Mouse (Mus musculus): ENCODE results near the gene Prrt1. TPM values are rescaled to one million over a fixed set of nuclear protein-coding genes. Genes with fewer than 3 reads are reported as not detected.

The Prrt1 gene
- polyA plus RNA-seq, 1 experiment from 2014 or later: 0.08 TPM

GRCm38 (mm10) chr17:34604511-34605237 lies 24.7 kb upstream of the Prrt1 start:
- no peak for DNase-seq (ENCODE audit: low spot score)
- Histone ChIP-seq H3K27me3 (ENCODE audit: low read depth, poor library complexity, severe bottlenecking) (no peaks in the 10 kb centered on the region), H3K4me1 (peaks cover 46% of the 10 kb centered on the region), H3K27ac (peak overlapping the region; percentile 95), H3K9me3 (replicated peaks) (no peaks in the 10 kb centered on the region), H3K36me3 (peaks cover 41% of the 10 kb centered on the region), H3K4me3 (peak overlapping the region; percentile 98)
- 14% methylated on average over 24 of the region's 24 CpGs for WGBS

GRCm38 (mm10) chr17:34605609-34606008 lies 23.7 kb upstream of the Prrt1 start:
- Histone ChIP-seq H3K27me3 (ENCODE audit: low read depth, poor library complexity, severe bottlenecking) (no peaks in the 10 kb centered on the region), H3K36me3 (peaks cover 40% of the 10 kb centered on the region), H3K4me1 (peaks cover 46% of the 10 kb centered on the region), H3K27ac (peak overlapping the region; percentile 95), H3K9me3 (replicated peaks) (no peaks in the 10 kb centered on the region), H3K4me3 (peak overlapping the region; percentile 98)
- under 1% methylated on average over 30 of the region's 30 CpGs for WGBS
- peak; percentile 98 for DNase-seq (ENCODE audit: low spot score)

- DNase-seq (ENCODE audit: low spot score): peak; percentile 58
- no peaks in the 10 kb centered on the region for H3K9me3 ChIP-seq (replicated peaks)
- peaks cover 46% of the 10 kb centered on the region for H3K4me1 ChIP-seq
- H3K36me3 ChIP-seq: peaks cover 41% of the 10 kb centered on the region
- WGBS: 20% methylated on average over 31 of the region's 32 CpGs
- peak overlapping the region; percentile 98 for H3K4me3 ChIP-seq
- no peaks in the 10 kb centered on the region for H3K27me3 ChIP-seq (ENCODE audit: low read depth, poor library complexity, severe bottlenecking)
- H3K27ac ChIP-seq: peak overlapping the region; percentile 95
Observed at GRCm38 (mm10) chr17:34606186-34607039, 22.9 kb upstream of the Prrt1 start.

GRCm38 (mm10) chr17:34607997-34608396 lies 21.3 kb upstream of the Prrt1 start:
- WGBS: 86% methylated on average over 7 of the region's 7 CpGs
- no peaks in the 10 kb centered on the region for H3K27me3 ChIP-seq (ENCODE audit: low read depth, poor library complexity, severe bottlenecking)
- peak overlapping the region; percentile 4; the same call in 1 of the 2 replicates for H3K4me3 ChIP-seq
- H3K27ac ChIP-seq: no peak overlapping the region
- peaks cover 33% of the 10 kb centered on the region for H3K4me1 ChIP-seq
- H3K36me3 ChIP-seq: peaks cover 49% of the 10 kb centered on the region
- no peak for DNase-seq (ENCODE audit: low spot score)
- H3K9me3 ChIP-seq (replicated peaks): no peaks in the 10 kb centered on the region

GRCm38 (mm10) chr17:34611050-34611449 lies 18.3 kb upstream of the Prrt1 start:
- no peak for DNase-seq (ENCODE audit: low spot score)
- Histone ChIP-seq H3K27ac (no peak overlapping the region), H3K4me1 (peaks cover 18% of the 10 kb centered on the region), H3K36me3 (peaks cover 79% of the 10 kb centered on the region), H3K9me3 (replicated peaks) (no peaks in the 10 kb centered on the region), H3K27me3 (ENCODE audit: low read depth, poor library complexity, severe bottlenecking) (no peaks in the 10 kb centered on the region), H3K4me3 (no peak overlapping the region)
- 94% methylated on average over 8 of the region's 8 CpGs for WGBS

- no peak for DNase-seq (ENCODE audit: low spot score)
Observed at GRCm38 (mm10) chr17:34613054-34613645, 16.2 kb upstream of the Prrt1 start.

GRCm38 (mm10) chr17:34613830-34614229 lies 15.5 kb upstream of the Prrt1 start:
- Histone ChIP-seq H3K36me3 (peaks cover 79% of the 10 kb centered on the region), H3K4me3 (peak overlapping the region; percentile 21; the same call in 1 of the 2 replicates)

More at GRCm38 (mm10) chr17:34613054-34613645, 16.2 kb upstream of the Prrt1 start:
- Histone ChIP-seq H3K9me3 (replicated peaks) (no peaks in the 10 kb centered on the region), H3K36me3 (peaks cover 86% of the 10 kb centered on the region), H3K4me3 (no peak overlapping the region), H3K27ac (no peak overlapping the region), H3K4me1 (peaks cover 7% of the 10 kb centered on the region; the same call in 1 of the 2 replicates), H3K27me3 (ENCODE audit: low read depth, poor library complexity, severe bottlenecking) (no peaks in the 10 kb centered on the region)
- WGBS: 89% methylated on average over 11 of the region's 11 CpGs

GRCm38 (mm10) chr17:34615871-34616270 lies 13.5 kb upstream of the Prrt1 start, which contains the start of gene Egfl8:
Gene Egfl8, minus strand, starts transcription at chr17:34615971.
- Histone ChIP-seq H3K4me1 (no peaks in the 10 kb centered on the region), H3K27me3 (ENCODE audit: low read depth, poor library complexity, severe bottlenecking) (no peaks in the 10 kb centered on the region), H3K36me3 (peaks cover 72% of the 10 kb centered on the region), H3K9me3 (replicated peaks) (no peaks in the 10 kb centered on the region), H3K27ac (0 out of 2 replicates have a peak within 1 kb of the TSS, but pooled peaks have one; percentile 43), H3K4me3 (no peak within 1 kb of the TSS)
- WGBS: 81% methylated on average over 6 of the region's 6 CpGs
- no peak for DNase-seq (ENCODE audit: low spot score)

More at GRCm38 (mm10) chr17:34613830-34614229, 15.5 kb upstream of the Prrt1 start:
- Histone ChIP-seq H3K27me3 (ENCODE audit: low read depth, poor library complexity, severe bottlenecking) (no peaks in the 10 kb centered on the region), H3K9me3 (replicated peaks) (no peaks in the 10 kb centered on the region), H3K27ac (no peak overlapping the region), H3K4me1 (peaks cover under 1% of the 10 kb centered on the region; the same call in 1 of the 2 replicates)
- 92% methylated on average over 10 of the region's 10 CpGs for WGBS
- no peak for DNase-seq (ENCODE audit: low spot score)

- no peaks in the 10 kb centered on the region for H3K9me3 ChIP-seq (replicated peaks)
- peak; percentile 69 for DNase-seq (ENCODE audit: low spot score)
- H3K36me3 ChIP-seq: peaks cover 70% of the 10 kb centered on the region
- H3K4me1 ChIP-seq: no peaks in the 10 kb centered on the region
- no peak overlapping the region for H3K27ac ChIP-seq
- H3K27me3 ChIP-seq (ENCODE audit: low read depth, poor library complexity, severe bottlenecking): no peaks in the 10 kb centered on the region
- H3K4me3 ChIP-seq: no peak overlapping the region
- WGBS: 24% methylated on average over 6 of the region's 6 CpGs
Observed at GRCm38 (mm10) chr17:34618999-34619398, 10.3 kb upstream of the Prrt1 start.

- H3K27me3 ChIP-seq (ENCODE audit: low read depth, poor library complexity, severe bottlenecking): no peaks in the 10 kb centered on the region
- DNase-seq (ENCODE audit: low spot score): no peak
- peaks cover 59% of the 10 kb centered on the region for H3K36me3 ChIP-seq
- no peak overlapping the region for H3K4me3 ChIP-seq
- WGBS: 93% methylated on average over 8 of the region's 8 CpGs
- H3K27ac ChIP-seq: no peak overlapping the region
- H3K4me1 ChIP-seq: peaks cover 1% of the 10 kb centered on the region
- no peaks in the 10 kb centered on the region for H3K9me3 ChIP-seq (replicated peaks)
Observed at GRCm38 (mm10) chr17:34621006-34621405, 8.3 kb upstream of the Prrt1 start.

- no peaks in the 10 kb centered on the region for H3K9me3 ChIP-seq (replicated peaks)
- no peaks in the 10 kb centered on the region for H3K27me3 ChIP-seq (ENCODE audit: low read depth, poor library complexity, severe bottlenecking)
- DNase-seq (ENCODE audit: low spot score): no peak
- H3K36me3 ChIP-seq: peaks cover 44% of the 10 kb centered on the region
- WGBS: 88% methylated on average over 9 of the region's 9 CpGs
- H3K4me1 ChIP-seq: peaks cover 17% of the 10 kb centered on the region
- H3K4me3 ChIP-seq: no peak overlapping the region
- no peak overlapping the region for H3K27ac ChIP-seq
Observed at GRCm38 (mm10) chr17:34623161-34623560, 6.2 kb upstream of the Prrt1 start.

GRCm38 (mm10) chr17:34624981-34625380 lies 4.4 kb upstream of the Prrt1 start:
- DNase-seq (ENCODE audit: low spot score): no peak
- Histone ChIP-seq H3K4me1 (peaks cover 35% of the 10 kb centered on the region), H3K36me3 (peaks cover 43% of the 10 kb centered on the region), H3K4me3 (no peak overlapping the region), H3K27ac (no peak overlapping the region), H3K9me3 (replicated peaks) (no peaks in the 10 kb centered on the region), H3K27me3 (ENCODE audit: low read depth, poor library complexity, severe bottlenecking) (peaks cover 17% of the 10 kb centered on the region)
- WGBS: 98% methylated on average over 3 of the region's 3 CpGs

Measured in limb, embryonic 10.5 days (tissue).